Mouse (Mus musculus) midbrain, embryonic 14.5 days (tissue): ENCODE data around the gene Thap3. TPM values are rescaled to one million over a fixed set of nuclear protein-coding genes. Genes with fewer than 3 reads are reported as not detected.

Experiments used
- ATAC-seq: fragments of 200-750 bp; cut with Nextera tagmentation; 2 replicates; pipeline ENCODE4 v1.8.0; 2017; ENCODE audit warnings: moderate number of reproducible peaks, moderate library complexity; ENCODE audit not compliant: low FRiP score, low TSS enrichment
- DNase-seq: peaks from one replicate; pipeline ENCODE4 v3.0.0-alpha.2; 2015
- H3K27ac ChIP-seq: fragments of 300-500 bp; sonication (generic); replicated peaks from 2 replicates; pipeline ENCODE4 v1.5.1; 2014; ENCODE audit warnings: mild to moderate bottlenecking, low read depth, low read length, moderate library complexity
- H3K27me3 ChIP-seq: fragments of 300-500 bp; sonication (generic); 2 replicates; pipeline ENCODE4 v1.6.1; 2014; ENCODE audit warnings: low read length, control low read depth, mixed read lengths; ENCODE audit not compliant: control insufficient read depth, insufficient read depth
- H3K36me3 ChIP-seq: fragments of 300-500 bp; sonication (generic); 2 replicates; pipeline ENCODE4 v1.6.1; 2014; ENCODE audit warnings: low read length, control low read depth; ENCODE audit not compliant: control insufficient read depth, insufficient read depth
- H3K4me1 ChIP-seq: fragments of 300-500 bp; sonication (generic); 2 replicates; pipeline ENCODE4 v1.6.1; 2014; ENCODE audit warnings: mild to moderate bottlenecking, antibody characterized with exemption, low read length, control low read depth; ENCODE audit not compliant: control insufficient read depth, insufficient read depth
- H3K4me2 ChIP-seq: fragments of 300-500 bp; sonication (generic); 2 replicates; pipeline ENCODE4 v1.6.1; 2014; ENCODE audit warnings: mild to moderate bottlenecking, low read length, moderate library complexity
- H3K4me3 ChIP-seq: fragments of 300-500 bp; sonication (generic); replicated peaks from 2 replicates; pipeline ENCODE4 v1.5.1; 2014; ENCODE audit warnings: low read depth, low read length
- H3K9ac ChIP-seq: fragments of 300-500 bp; sonication (generic); replicated peaks from 2 replicates; pipeline ENCODE4 v1.6.1; 2014; ENCODE audit warnings: mild to moderate bottlenecking, low read length, moderate library complexity
- H3K9me3 ChIP-seq: fragments of 300-500 bp; sonication (generic); 2 replicates; pipeline ENCODE4 v1.6.1; 2016; ENCODE audit warnings: low read length, control low read depth, mixed read lengths; ENCODE audit not compliant: control insufficient read depth
- WGBS: fragments of 180-500 bp; shearing (Covaris S2); extraction: QIAGEN DNeasy Blood & Tissue Kit; methylation state at CpG from one replicate; pipeline ENCODE4 v1.1.7; 2014; 5-methylcytosine and 5-hydroxymethylcytosine counted together
- polyA plus RNA-seq: library from polyadenylated mRNA; unstranded; fragments of >200 nt; fragmentation: Nextera tagmentation; extraction: Ambion mirVana; gene quantifications from 2 replicates; pipeline ENCODE4 v1.2.1, GENCODE M21; 2014

Thap3 gene
- polyA plus RNA-seq, 1 experiment from 2014 or later: 23.1 TPM

DNA sequence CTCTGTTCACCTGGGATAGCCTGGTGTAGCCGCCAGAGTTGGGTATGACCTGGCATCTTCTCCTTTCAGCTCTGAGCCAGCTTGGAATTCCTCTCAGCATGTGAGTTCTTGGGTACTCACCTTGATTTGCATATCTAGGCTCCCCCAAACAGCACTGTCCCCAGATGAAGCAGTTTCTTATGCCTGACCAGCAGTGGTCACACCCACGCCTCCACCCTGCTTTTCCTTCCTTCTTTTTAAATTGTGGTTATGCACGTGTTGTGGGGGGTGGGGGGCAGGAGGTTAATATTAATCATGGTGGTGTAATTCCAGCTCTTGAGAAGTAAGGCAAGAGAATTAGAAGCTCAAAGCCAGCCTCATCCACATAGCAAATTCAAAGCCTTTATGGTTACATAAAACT lies 26.0 kb downstream of the Thap3 start:
- ATAC-seq: no peak
- WGBS: 90% methylated on average over 3 of the region's 3 CpGs
- Histone ChIP-seq H3K27me3 (no peaks in the 10 kb centered on the region), H3K27ac (no peak overlapping the region), H3K9ac (no peak overlapping the region), H3K9me3 (no peaks in the 10 kb centered on the region), H3K4me3 (no peak overlapping the region), H3K4me2 (no peak overlapping the region), H3K4me1 (no peaks in the 10 kb centered on the region), H3K36me3 (peaks cover 65% of the 10 kb centered on the region)
- DNase-seq: no peak

DNA sequence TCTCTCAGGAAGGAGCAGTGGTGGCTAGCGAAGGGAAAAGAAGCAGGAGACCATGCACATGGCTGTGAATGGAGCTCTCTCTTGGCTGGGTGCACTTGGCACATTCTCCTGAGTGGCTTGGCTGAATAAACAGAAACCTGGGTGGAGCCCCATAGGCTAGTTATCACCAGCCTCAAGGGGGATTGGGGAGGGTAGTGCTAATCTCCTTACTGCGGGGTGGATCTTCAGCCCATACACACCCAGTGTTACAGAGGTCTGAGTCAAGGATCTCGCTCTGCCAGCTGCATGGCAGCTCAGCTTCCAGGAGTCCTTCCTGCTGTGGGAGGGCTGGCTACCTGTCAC lies 28.3 kb downstream of the Thap3 start:
- DNase-seq (no peak), ATAC-seq (no peak)
- no peak overlapping the region for H3K27ac ChIP-seq
- no peaks in the 10 kb centered on the region for H3K4me1 ChIP-seq
- no peaks in the 10 kb centered on the region for H3K27me3 ChIP-seq
- WGBS: 83% methylated on average over 3 of the region's 3 CpGs
- peaks cover 78% of the 10 kb centered on the region for H3K36me3 ChIP-seq
- H3K4me3 ChIP-seq: no peak overlapping the region
- no peaks in the 10 kb centered on the region for H3K9me3 ChIP-seq
- no peak overlapping the region for H3K9ac ChIP-seq
- no peak overlapping the region for H3K4me2 ChIP-seq

DNA sequence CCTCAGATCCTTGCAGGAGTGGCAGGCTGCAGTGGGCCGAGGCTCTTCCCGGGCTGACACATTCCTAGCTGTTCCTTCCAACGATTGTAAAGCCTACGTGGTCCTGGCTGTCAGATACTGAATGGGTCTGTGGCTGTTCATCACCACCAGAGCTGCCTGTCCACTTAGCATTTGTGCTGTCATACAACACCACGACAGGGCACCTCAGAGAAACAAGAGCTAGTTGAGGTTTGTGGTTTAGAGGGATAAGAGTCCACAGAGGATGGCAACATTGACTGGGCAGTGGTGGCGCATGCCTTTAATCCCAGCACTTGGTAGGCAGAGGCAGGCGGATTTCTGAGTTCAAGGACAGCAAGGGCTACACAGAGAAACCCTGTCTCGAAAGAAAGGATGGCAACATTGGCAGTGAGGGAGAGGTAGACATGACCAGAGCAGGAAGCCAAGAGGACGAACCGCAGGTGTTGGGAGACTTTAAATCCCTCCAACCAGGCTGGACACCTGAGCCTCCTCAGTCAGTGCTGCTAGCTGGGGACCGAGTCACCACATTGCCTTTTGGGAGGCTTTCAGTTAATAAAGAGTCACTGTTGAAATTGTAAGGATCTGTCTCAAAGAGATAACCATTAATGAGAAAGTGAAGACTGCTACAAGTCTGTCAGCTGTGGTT lies 28.8 kb downstream of the Thap3 start:
- Histone ChIP-seq H3K27ac (no peak overlapping the region), H3K27me3 (no peaks in the 10 kb centered on the region), H3K4me2 (no peak overlapping the region), H3K9me3 (no peaks in the 10 kb centered on the region), H3K36me3 (peaks cover 77% of the 10 kb centered on the region), H3K4me3 (no peak overlapping the region), H3K4me1 (no peaks in the 10 kb centered on the region), H3K9ac (no peak overlapping the region)
- 94% methylated on average over 11 of the region's 11 CpGs for WGBS
- DNase-seq: no peak
- no peak for ATAC-seq

DNA sequence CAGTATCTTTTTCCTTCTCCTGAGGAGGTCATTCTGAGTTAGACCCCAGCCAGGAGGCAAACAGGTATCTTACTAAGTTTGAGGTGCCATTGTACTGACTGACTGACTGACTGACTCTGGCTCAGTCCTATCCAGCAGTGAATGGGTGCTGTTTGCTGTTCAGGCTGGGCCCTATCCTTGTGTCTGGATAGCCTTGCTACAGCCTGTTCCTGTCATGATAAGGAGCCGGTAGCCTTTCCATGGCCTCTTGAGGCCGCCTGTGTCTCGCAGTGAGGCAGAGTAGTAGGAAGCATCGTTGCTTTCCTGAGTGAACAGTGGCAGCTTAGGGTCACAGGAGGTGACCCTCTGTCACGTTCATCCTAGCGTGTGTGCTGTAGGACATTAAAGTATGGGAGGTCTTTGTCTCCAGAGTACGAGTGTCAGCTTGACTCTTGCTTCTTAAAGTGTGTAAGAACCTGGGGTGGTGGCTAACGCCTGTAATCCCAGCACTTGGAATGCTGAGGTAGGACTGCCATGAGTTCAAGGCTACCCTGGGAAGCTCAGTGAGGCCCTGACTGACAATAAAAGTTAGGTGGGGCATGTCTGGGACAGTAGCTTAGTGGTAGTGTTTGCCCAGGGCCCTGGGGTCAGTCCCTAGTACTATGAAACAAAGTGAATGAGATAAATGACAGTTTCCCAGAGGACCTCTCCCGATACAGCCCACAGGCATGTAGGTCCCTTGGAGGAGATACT lies 31.0 kb downstream of the Thap3 start:
- Histone ChIP-seq H3K9me3 (no peaks in the 10 kb centered on the region), H3K27me3 (no peaks in the 10 kb centered on the region), H3K4me2 (no peak overlapping the region), H3K4me3 (no peak overlapping the region), H3K4me1 (no peaks in the 10 kb centered on the region), H3K27ac (no peak overlapping the region), H3K9ac (no peak overlapping the region), H3K36me3 (peaks cover 79% of the 10 kb centered on the region)
- ATAC-seq (no peak), DNase-seq (no peak)
- WGBS: 92% methylated on average over 9 of the region's 9 CpGs

DNA sequence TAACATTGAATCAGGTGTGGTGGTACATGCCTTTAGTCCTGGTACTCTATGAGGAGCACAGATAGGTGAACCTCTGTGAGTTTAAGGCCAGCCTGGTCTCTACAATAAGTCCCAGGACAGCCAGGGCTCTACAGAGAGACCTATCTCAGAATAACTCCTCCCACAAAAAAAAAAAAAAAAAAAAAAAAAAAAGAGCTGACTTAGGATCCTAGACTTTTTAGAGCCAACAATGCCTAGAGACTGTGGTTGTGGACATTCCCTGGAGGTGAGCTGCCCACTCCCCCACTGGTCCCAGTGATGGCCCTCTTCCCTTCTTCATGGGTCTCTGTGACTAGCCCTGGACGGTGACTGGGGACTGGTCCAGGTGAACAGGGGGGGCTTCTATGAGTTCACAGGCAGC lies 33.0 kb downstream of the Thap3 start:
- Histone ChIP-seq H3K27ac (no peak overlapping the region), H3K4me3 (no peak overlapping the region), H3K27me3 (no peaks in the 10 kb centered on the region), H3K9ac (no peak overlapping the region), H3K4me2 (no peak overlapping the region), H3K9me3 (no peaks in the 10 kb centered on the region), H3K4me1 (no peaks in the 10 kb centered on the region), H3K36me3 (peaks cover 84% of the 10 kb centered on the region)
- 92% methylated on average over 1 of the region's 1 CpGs for WGBS
- DNase-seq: no peak
- no peak for ATAC-seq

DNA sequence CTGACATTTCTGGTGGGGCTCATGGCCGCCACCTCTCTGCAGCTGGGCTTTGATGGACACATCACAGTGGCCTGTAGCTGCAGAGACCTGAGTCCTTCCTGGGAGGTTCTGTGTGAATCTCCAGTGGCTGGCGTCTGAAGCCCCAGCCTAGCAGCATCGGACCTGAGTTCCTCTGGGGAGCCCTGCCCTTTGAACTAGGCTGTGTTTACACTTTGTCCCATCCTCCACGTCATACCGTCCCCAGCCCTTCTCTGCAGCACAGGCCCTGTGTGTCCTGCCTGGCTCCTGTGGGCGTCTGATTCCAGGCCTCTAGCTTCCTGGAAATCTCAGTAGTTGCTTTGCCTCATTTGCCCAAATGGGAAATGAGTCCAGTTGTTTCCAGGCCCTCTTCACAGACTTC lies 35.6 kb downstream of the Thap3 start:
- no peak overlapping the region for H3K9ac ChIP-seq
- no peaks in the 10 kb centered on the region for H3K27me3 ChIP-seq
- ATAC-seq: no peak
- no peak overlapping the region for H3K27ac ChIP-seq
- peaks cover 63% of the 10 kb centered on the region for H3K36me3 ChIP-seq
- H3K4me1 ChIP-seq: no peaks in the 10 kb centered on the region
- H3K4me3 ChIP-seq: no peak overlapping the region
- H3K4me2 ChIP-seq: no peak overlapping the region
- WGBS: 93% methylated on average over 6 of the region's 6 CpGs
- no peaks in the 10 kb centered on the region for H3K9me3 ChIP-seq
- DNase-seq: no peak

DNA sequence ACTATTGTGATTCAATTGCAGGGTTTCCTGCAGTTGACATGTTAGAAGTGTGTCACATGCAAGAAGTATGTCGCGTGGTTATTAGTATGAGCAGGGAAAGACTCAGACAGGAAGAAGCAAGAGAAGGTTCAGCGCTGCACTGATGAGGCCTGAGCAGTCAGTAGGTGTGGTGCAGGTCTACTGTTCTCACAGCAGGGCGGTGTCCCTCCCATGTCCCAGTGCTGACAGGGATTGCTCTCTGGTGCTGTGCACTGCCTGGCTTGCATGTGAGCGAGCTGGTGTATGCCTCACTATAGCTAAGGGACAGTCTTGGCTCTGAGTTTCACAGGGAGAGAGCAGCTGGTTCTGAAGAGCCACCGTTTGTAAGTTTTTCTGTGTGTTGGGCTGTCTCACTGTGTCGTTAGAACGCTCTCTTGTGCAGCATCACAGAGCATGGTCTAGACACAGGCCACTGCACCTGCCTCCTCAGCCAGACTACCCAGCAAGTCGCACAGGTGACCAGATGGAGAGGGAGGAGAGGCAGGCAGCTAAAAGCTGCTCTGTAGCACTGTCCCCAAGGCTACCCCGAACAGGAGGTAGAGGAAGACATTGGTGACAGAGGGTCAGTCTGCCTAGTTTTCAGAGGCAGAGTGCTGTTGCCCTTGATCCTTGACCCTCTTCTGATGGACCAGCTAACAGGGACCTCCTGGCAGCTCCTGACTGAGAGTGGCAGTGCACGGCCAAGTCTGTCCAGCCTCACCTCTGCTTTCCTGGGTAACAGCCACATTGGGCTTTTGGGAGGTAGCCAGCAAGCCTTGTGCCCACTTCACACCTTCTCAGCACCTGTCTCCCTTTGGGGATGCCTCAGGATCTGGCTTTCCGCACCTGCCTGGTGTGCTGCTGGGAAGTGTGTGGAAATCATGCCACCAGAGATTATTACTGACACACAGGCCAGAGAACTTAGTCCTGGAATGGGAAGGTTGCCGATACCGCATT lies 40.0 kb downstream of the Thap3 start:
- ATAC-seq (no peak), DNase-seq (no peak)
- Histone ChIP-seq H3K4me3 (no peak overlapping the region), H3K9me3 (no peaks in the 10 kb centered on the region), H3K9ac (no peak overlapping the region), H3K4me1 (no peaks in the 10 kb centered on the region), H3K36me3 (peaks cover 29% of the 10 kb centered on the region), H3K27ac (no peak overlapping the region), H3K4me2 (no peak overlapping the region), H3K27me3 (no peaks in the 10 kb centered on the region)
- 92% methylated on average over 14 of the region's 14 CpGs for WGBS

DNA sequence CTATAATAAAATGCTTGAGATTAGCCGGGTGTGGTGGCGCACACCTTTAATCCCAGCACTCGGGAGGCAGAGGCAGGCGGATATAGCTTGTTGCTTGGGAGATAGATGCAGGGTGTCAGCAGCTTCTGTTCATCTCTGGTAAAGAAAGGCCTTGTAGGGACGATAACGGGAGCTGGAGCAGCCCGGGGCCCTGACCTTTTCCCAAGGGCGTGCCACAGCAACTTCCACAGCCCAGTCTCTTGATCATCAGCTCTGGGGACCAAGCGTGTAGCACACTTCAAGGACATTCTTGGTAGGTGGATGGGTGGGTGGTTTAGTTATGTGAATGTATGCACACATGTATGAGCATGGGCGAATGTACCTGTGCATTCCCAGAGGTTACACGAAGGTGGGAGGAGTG lies 42.6 kb downstream of the Thap3 start:
- no peak overlapping the region for H3K9ac ChIP-seq
- no peaks in the 10 kb centered on the region for H3K9me3 ChIP-seq
- no peaks in the 10 kb centered on the region for H3K27me3 ChIP-seq
- ATAC-seq (no peak), DNase-seq (no peak)
- 92% methylated on average over 11 of the region's 11 CpGs for WGBS
- H3K4me2 ChIP-seq: no peak overlapping the region
- H3K36me3 ChIP-seq: 0 out of 2 replicates have a peak, but pooled peaks cover 4% of the 10 kb centered on the region
- H3K27ac ChIP-seq: no peak overlapping the region
- no peaks in the 10 kb centered on the region for H3K4me1 ChIP-seq
- no peak overlapping the region for H3K4me3 ChIP-seq
